Mouse (Mus musculus) cerebellum, adult 2 months (tissue): ENCODE results near the gene Dnali1.

Experiments used
- CTCF ChIP-seq: fragments of 200-500 bp; IDR thresholded peaks from 2 replicates; pipeline ENCODE4 v1.5.1; 2011; ENCODE audit warnings: low read depth, mild to moderate bottlenecking, control low read depth, low read length, moderate library complexity, borderline replicate concordance; ENCODE audit not compliant: insufficient read depth
- POLR2A ChIP-seq: fragments of 200-500 bp; IDR thresholded peaks from 2 replicates; pipeline ENCODE4 v1.6.1; 2011; ENCODE audit warnings: low read length, control low read depth, borderline replicate concordance; ENCODE audit not compliant: insufficient read depth

DNA sequence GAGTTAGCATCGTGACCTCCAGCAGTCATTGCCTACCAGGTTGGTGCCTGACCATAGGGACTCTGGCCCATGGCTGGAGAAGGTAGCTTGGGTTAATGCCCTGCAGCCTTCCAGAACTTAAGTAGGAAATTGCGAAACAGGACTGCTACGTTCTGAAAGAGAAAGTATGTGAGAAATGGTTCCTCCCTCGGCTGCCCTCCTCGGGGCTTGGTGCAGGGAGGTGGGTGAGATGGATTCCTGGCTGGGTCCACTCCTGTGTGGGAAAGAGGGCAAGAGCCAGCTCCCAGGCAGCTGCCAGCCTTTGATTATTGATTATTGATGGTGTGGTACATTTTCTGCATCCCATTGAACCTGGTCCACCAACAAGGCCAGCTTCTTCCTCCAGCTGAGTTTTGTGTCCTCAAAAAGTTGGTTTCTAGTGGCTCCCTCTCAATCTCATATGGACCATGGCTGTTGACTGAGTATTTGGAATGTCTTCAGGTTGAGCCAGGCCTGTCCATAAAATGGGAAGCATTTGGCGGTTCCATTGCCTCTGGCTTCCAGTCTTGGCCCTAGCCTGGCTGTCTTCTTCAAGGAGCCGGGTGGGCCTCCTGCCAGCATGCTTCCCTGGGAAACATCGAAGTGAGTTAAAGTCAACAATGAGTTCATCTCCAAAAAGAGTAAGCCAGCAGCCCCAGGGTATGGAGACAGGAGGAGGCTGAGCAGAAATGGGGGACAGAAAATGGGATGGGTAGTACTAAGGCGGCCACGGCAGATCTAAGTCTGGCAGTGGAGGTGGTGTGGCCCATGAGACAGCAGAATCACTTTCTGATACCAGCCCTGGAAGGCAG, 49.5 kb downstream of the Dnali1 start, which contains the start of gene Gnl2:
- TF ChIP-seq POLR2A: no peak
- no peak for TF ChIP-seq CTCF
